Mouse (Mus musculus): ENCODE data around the gene Runx3. TPM values are rescaled to one million over a fixed set of nuclear protein-coding genes. Genes with fewer than 3 reads are reported as not detected.

The Runx3 gene
- polyA plus RNA-seq (2016; fragmentation: Nextera tagmentation; extraction: Ambion mirVana) = 0.04 TPM in 2 replicates

DNA sequence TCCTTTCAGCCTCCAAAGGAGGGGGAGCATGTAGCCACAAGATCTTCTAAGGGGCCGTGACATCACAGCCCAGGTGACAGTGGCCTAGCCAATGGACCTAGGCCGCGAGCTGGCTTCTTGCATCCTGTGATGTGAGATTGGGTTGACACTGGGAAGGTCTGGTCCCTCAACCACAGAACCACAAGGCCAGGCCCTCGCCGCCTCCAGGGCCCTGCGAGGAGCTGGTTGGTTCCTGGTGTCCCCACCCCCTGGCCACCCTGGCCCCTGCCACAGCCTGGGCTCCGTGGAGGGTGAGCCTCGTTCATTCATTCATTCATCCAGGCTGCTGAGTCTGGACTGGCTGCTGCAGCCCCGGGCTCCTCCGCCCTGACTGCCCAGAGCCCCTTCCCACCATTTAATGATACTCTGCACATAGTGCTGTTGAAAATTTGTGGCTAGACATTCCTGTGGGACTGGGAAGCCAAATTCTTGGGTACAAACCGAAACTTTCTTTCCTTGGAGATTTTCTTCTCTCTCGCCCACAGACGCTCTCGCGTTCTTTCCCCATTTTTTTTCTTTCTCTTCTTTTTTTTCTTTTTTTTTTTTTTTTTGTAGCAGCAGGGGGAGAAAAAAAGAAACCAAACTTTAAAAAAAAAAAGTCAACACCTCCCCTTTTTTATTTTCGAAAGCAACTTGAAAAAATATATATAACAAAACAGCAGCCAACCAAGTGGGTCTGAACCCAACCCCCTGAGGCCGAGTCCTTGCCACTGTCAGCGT, at the start of gene Runx3:
Gene Runx3, plus strand, starts transcription at position 311 of the 759 bp plus-strand sequence.
- no peak within 1 kb of the TSS for H3K4me3 ChIP-seq
- no peaks in the 10 kb centered on the region for H3K36me3 ChIP-seq
- DNase-seq (ENCODE audit: low spot score) = no peak
- no peak within 1 kb of the TSS for H3K27ac ChIP-seq (replicated peaks)
- peaks cover 18% of the 10 kb centered on the region for H3K4me1 ChIP-seq
- H3K9me3 ChIP-seq (replicated peaks) = no peaks in the 10 kb centered on the region
- 84% methylated on average over 18 of the region's 18 CpGs for WGBS
- no peaks in the 10 kb centered on the region for H3K27me3 ChIP-seq (ENCODE audit: low read depth, poor library complexity, severe bottlenecking)

DNA sequence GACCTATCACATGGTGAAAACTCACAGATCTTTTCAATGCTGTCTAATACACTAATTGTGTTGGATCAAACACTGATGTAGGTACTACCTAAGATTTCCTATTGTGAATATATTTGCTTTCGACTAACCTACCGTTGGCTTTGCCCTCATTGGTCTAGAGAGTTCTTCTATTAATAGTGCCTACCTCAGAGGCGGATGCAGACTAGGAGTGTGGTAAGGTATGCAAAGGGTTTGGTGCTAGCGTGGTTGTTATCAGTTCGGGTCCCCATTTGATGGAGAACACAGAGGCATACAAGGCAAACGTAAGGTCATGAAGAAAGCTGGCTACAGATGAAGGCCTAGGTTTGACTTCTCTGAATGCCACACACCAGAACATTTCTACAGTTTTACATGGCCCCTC, 47.8 kb upstream of the Runx3 start:
- Histone ChIP-seq H3K36me3 (no peaks in the 10 kb centered on the region), H3K27ac (replicated peaks) (no peak overlapping the region), H3K4me3 (no peak overlapping the region), H3K9me3 (replicated peaks) (no peaks in the 10 kb centered on the region), H3K27me3 (ENCODE audit: low read depth, poor library complexity, severe bottlenecking) (no peaks in the 10 kb centered on the region), H3K4me1 (no peaks in the 10 kb centered on the region)
- 91% methylated on average over 6 of the region's 6 CpGs for WGBS
- no peak for DNase-seq (ENCODE audit: low spot score)

DNA sequence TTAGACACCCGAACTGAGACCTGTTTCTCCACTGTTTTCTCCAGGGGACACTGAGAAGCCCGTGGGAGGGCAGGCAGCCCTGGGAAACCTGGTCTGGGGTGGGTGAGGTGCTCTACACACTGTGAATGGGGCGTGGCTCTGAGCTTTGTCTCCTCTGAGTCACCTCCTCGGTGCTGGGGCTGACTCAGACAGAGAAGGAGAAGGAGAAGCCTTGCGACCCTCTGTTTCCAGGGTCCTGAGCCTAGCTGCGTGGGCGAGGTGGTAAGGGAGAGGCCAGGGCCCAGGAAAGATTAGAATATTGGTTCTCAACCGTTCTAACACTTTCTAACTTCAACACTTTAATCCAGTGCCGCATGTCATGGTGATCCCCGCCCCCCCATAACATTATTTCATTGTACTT, 46.9 kb upstream of the Runx3 start:
- Histone ChIP-seq H3K27me3 (ENCODE audit: low read depth, poor library complexity, severe bottlenecking) (no peaks in the 10 kb centered on the region), H3K4me3 (no peak overlapping the region), H3K27ac (replicated peaks) (no peak overlapping the region), H3K9me3 (replicated peaks) (no peaks in the 10 kb centered on the region), H3K36me3 (no peaks in the 10 kb centered on the region), H3K4me1 (no peaks in the 10 kb centered on the region)
- DNase-seq (ENCODE audit: low spot score) = no peak
- WGBS = 83% methylated on average over 10 of the region's 10 CpGs

DNA sequence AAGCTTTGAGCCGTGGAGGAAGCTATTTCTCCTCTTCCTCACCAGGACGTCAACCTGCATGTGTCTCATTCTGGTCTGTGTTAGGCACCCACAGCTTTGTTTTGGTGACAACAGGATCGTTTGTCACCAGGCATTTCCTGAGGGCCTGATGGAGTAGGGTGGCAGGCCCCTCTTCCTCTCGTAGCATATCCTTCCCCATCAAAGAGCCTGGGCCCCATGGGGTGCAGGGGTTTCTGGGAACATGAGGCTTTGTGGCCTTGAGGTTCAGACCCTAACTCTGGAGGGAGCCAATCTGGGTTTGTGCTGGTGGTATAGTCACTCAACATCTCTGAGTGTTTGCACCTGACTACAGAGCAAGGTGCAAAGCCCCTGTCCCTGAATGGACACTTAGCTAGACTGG, 45.8 kb upstream of the Runx3 start:
- Histone ChIP-seq H3K27ac (replicated peaks) (no peak overlapping the region), H3K4me3 (no peak overlapping the region), H3K9me3 (replicated peaks) (no peaks in the 10 kb centered on the region), H3K27me3 (ENCODE audit: low read depth, poor library complexity, severe bottlenecking) (no peaks in the 10 kb centered on the region), H3K36me3 (no peaks in the 10 kb centered on the region), H3K4me1 (peaks cover 2% of the 10 kb centered on the region)
- 70% methylated on average over 4 of the region's 4 CpGs for WGBS
- DNase-seq (ENCODE audit: low spot score) = no peak

DNA sequence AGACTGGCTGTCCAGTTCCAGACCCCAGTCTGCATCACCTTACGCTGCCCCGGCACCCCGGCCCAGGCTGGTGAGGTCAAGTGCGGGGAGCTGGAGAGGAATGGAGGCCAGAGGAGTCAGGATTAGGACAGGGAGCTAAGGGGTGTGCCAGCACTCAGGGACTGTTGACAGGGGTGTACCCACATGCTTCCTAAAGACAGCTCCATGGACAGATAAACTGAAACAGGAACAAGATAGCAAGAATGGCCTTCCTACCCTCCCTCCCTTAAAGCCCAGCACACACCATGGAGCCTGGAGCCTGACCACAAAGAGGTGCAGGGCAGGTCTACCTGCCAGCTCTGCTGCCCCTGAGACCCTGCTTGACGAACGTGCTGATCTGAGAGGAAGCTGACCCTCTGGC, 45.1 kb upstream of the Runx3 start:
- no peaks in the 10 kb centered on the region for H3K36me3 ChIP-seq
- H3K4me1 ChIP-seq = peaks cover 9% of the 10 kb centered on the region
- 89% methylated on average over 6 of the region's 6 CpGs for WGBS
- no peak overlapping the region for H3K4me3 ChIP-seq
- H3K27ac ChIP-seq (replicated peaks) = no peak overlapping the region
- no peak for DNase-seq (ENCODE audit: low spot score)
- no peaks in the 10 kb centered on the region for H3K9me3 ChIP-seq (replicated peaks)
- 0 out of 2 replicates have a peak, but pooled peaks cover 6% of the 10 kb centered on the region for H3K27me3 ChIP-seq (ENCODE audit: low read depth, poor library complexity, severe bottlenecking)

DNA sequence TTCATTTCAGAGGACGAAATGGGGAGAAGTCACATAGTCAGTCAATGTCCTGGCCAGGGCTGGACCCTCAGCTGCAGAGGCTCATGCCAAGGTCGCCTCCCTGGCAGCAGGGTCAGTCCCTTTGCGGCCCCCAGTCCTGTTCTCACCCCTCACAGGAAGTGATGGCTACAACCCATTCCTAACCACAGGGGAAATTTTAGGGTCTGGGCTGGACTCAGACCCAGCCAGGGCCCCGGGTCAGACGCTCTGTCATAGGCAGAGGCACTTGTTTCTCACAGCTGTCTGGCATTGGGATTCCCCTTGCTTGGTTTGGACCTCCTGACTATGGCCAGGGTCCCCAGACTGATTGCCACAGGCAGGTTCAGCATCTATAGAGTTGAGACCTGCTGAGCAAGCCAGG, 43.8 kb upstream of the Runx3 start:
- Histone ChIP-seq H3K4me1 (peaks cover 14% of the 10 kb centered on the region), H3K36me3 (no peaks in the 10 kb centered on the region), H3K27me3 (ENCODE audit: low read depth, poor library complexity, severe bottlenecking) (0 out of 2 replicates have a peak, but pooled peaks cover 6% of the 10 kb centered on the region), H3K4me3 (no peak overlapping the region), H3K27ac (replicated peaks) (no peak overlapping the region), H3K9me3 (replicated peaks) (no peaks in the 10 kb centered on the region)
- 86% methylated on average over 5 of the region's 5 CpGs for WGBS
- DNase-seq (ENCODE audit: low spot score) = no peak

DNA sequence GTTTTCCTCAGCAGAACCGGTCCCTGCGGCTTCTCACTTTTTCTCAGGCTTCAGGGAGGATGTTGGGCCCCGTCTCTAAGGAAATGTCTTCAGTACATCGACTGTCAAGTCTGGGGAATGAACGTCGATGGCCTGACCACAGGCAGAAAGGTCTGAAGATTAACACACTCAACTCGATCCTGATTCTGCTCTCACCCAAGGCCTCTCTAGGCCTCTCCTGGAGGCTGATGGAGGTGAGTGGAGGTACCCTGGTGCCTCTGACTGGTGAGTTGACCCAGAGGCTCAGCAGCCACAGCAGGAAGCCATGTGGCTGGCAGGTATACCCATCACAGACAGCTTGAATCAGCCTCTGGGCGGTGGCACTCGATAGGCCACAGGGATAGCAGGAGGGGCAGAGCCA, 43.3 kb upstream of the Runx3 start:
- WGBS = 86% methylated on average over 9 of the region's 9 CpGs
- Histone ChIP-seq H3K4me3 (no peak overlapping the region), H3K27ac (replicated peaks) (0 out of 2 replicates have a peak overlapping the region, but pooled peaks have one; percentile 13), H3K36me3 (no peaks in the 10 kb centered on the region), H3K9me3 (replicated peaks) (no peaks in the 10 kb centered on the region), H3K27me3 (ENCODE audit: low read depth, poor library complexity, severe bottlenecking) (0 out of 2 replicates have a peak, but pooled peaks cover 6% of the 10 kb centered on the region), H3K4me1 (peaks cover 14% of the 10 kb centered on the region)
- DNase-seq (ENCODE audit: low spot score) = no peak

DNA sequence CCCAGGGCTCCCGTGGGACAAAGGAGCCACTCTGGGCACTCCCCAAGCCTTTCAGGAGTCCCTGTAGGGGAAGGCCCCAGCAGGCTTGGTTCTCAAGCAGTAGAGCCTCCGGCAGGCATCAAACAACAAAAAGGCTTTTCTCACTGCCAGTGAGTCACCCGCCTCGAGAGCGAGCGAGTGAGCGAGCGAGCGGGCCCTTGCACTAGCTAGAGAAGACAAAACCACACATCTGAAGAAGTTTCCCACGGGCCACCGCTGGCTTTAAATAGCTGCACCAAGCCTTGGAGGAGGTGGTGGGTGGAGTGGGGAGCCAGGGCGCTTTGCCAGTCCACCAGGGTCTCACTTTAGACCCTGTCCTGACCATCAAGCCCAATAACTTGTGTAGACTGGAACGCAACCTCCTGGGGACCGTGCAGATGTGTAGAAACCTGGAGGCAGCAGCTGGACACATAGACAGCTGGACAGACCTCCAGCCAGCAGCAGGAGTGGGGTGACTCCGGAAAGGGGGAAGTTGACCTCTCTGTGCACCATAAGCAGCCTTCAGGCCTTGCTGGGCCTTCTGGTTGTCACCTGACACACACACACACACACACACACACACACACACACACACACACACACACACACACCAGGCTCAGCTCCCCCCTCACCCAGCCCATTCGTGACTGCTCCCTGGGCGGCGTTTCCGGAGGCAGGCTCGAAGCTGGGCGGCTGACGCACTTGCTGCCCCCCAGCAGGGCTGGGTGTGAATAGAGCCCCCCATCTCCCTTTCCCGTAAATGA, 40.4 kb upstream of the Runx3 start:
- no peak overlapping the region for H3K4me3 ChIP-seq
- no peaks in the 10 kb centered on the region for H3K36me3 ChIP-seq
- DNase-seq (ENCODE audit: low spot score) = no peak
- no peaks in the 10 kb centered on the region for H3K9me3 ChIP-seq (replicated peaks)
- peak overlapping the region; percentile 49; the same call in 1 of the 2 replicates for H3K27ac ChIP-seq (replicated peaks)
- 0 out of 2 replicates have a peak, but pooled peaks cover 6% of the 10 kb centered on the region for H3K27me3 ChIP-seq (ENCODE audit: low read depth, poor library complexity, severe bottlenecking)
- H3K4me1 ChIP-seq = peaks cover 14% of the 10 kb centered on the region
- WGBS = 54% methylated on average over 23 of the region's 23 CpGs

DNA sequence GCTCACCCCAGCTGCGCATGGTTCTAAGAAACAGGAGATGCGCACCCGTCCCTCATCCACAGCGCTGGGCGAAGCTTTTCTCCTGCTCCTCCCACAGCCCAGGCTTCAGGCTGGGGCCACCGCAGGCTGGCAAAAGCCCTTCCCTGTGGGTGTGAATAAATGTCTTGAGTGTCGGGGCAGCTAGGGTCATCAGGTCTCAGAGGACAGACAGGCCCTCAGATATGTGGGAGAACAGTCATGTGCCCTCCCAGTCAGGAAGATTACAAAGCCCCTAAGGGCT, 39.9 kb upstream of the Runx3 start:
- H3K27ac ChIP-seq (replicated peaks) = peak overlapping the region; percentile 49; the same call in 1 of the 2 replicates
- no peaks in the 10 kb centered on the region for H3K9me3 ChIP-seq (replicated peaks)
- WGBS = 67% methylated on average over 7 of the region's 7 CpGs
- H3K4me1 ChIP-seq = peaks cover 14% of the 10 kb centered on the region
- H3K4me3 ChIP-seq = no peak overlapping the region
- no peaks in the 10 kb centered on the region for H3K36me3 ChIP-seq
- no peak for DNase-seq (ENCODE audit: low spot score)
- H3K27me3 ChIP-seq (ENCODE audit: low read depth, poor library complexity, severe bottlenecking) = 0 out of 2 replicates have a peak, but pooled peaks cover 6% of the 10 kb centered on the region

DNA sequence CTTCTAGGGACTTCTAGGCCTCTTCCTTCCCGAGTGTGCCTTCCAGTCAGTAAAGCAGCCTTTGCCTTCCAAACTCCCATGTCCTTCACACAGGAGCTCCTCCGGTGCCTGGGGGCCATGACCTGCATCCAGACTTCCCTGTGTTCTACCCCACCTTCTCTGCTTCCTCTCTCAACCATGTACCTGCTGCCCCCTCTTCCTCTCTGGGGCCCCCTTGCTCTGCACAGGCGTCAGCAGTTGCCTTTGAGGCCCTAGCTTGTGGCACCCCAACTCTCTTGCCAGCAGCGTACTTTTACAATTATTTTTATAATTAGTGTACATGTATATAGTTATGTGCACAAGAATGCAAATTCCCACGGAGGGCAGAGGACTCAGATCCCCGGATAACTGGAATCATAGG, 37.4 kb upstream of the Runx3 start:
- 86% methylated on average over 5 of the region's 6 CpGs for WGBS
- no peaks in the 10 kb centered on the region for H3K9me3 ChIP-seq (replicated peaks)
- H3K4me3 ChIP-seq = no peak overlapping the region
- H3K27ac ChIP-seq (replicated peaks) = no peak overlapping the region
- H3K27me3 ChIP-seq (ENCODE audit: low read depth, poor library complexity, severe bottlenecking) = 0 out of 2 replicates have a peak, but pooled peaks cover 6% of the 10 kb centered on the region
- H3K4me1 ChIP-seq = peaks cover 14% of the 10 kb centered on the region
- DNase-seq (ENCODE audit: low spot score) = no peak
- no peaks in the 10 kb centered on the region for H3K36me3 ChIP-seq

DNA sequence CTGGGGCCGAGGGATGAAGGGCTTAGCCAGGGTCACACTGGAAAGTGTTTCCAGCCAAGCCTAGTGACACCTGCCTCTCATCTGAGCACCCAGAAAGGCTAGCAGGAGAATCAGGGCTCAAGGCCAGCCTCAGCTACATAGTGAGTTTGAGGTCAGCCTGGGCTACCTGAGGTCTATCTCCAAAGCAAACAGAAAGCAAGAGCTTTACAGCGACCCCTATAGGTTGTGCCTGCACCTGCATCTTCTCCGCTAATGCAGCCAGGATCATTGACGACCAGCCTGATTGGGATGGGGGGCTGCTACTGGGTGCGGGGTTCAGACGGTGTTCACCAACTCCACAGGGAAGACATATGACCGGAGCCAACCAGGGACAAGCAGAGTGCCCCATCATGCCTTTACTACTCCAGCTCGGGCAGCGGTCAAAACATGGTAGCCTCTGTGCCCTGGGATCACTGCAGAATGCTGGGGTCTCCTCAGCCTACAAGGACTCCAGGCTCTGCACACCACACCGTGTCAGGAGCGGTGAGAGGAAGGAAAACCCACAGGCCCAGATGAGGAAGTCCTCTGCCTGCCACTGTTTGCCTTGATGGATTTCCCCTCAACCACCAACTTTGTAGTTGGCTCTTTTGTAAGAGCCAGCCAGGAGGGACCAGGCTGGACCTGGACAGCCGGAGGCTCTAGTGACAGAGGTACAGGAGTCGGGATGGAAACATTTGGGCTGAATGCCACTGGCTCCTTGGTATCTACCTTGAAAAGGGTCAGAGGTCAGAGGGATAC, 35.2 kb upstream of the Runx3 start:
- no peaks in the 10 kb centered on the region for H3K36me3 ChIP-seq
- H3K4me3 ChIP-seq = no peak overlapping the region
- no peak overlapping the region for H3K27ac ChIP-seq (replicated peaks)
- H3K27me3 ChIP-seq (ENCODE audit: low read depth, poor library complexity, severe bottlenecking) = 0 out of 2 replicates have a peak, but pooled peaks cover 1% of the 10 kb centered on the region
- no peaks in the 10 kb centered on the region for H3K9me3 ChIP-seq (replicated peaks)
- no peak for DNase-seq (ENCODE audit: low spot score)
- peaks cover 6% of the 10 kb centered on the region for H3K4me1 ChIP-seq
- 78% methylated on average over 13 of the region's 13 CpGs for WGBS

DNA sequence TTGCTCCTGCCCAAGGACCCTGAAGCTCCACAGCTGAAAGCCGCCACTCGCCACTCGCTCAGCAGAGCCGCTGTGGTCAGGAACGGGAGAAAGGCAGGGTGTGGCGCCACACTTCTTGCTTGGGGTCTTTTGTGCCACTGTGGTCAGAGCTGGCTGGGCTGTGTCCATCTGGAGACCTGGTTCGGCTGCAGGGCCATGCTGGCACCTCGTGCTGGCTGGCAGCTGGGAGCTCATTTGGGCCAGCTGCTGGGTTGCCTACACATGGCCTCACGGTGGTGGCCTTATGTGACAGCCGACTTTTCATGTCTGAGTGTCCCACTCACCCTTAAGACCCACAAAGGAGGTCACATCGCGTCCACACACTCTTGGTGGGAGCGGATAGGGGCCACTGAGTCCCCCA, 29.8 kb upstream of the Runx3 start:
- no peaks in the 10 kb centered on the region for H3K27me3 ChIP-seq (ENCODE audit: low read depth, poor library complexity, severe bottlenecking)
- no peaks in the 10 kb centered on the region for H3K9me3 ChIP-seq (replicated peaks)
- no peak overlapping the region for H3K4me3 ChIP-seq
- no peak overlapping the region for H3K27ac ChIP-seq (replicated peaks)
- H3K4me1 ChIP-seq = no peaks in the 10 kb centered on the region
- 84% methylated on average over 13 of the region's 13 CpGs for WGBS
- DNase-seq (ENCODE audit: low spot score) = no peak
- H3K36me3 ChIP-seq = no peaks in the 10 kb centered on the region

Measured in midbrain, embryonic 10.5 days (tissue).